Mouse (Mus musculus) kidney, embryonic 16.5 days (tissue): ENCODE results near the gene Mbd4. TPM values are rescaled to one million over a fixed set of nuclear protein-coding genes. Genes with fewer than 3 reads are reported as not detected.
A peak's percentile ranks its signal among the peaks of the same experiment; 100 is the strongest.
"Not testable (repeated sequence)": the region's sequence is repeated elsewhere in the genome, so short reads cannot be mapped to it uniquely, and the experiment has no call there.

Experiments
- ATAC-seq: fragments of 200-750 bp; cut with Nextera tagmentation; 2 replicates; pipeline ENCODE4 v1.8.0; 2017; ENCODE audit warnings: moderate TSS enrichment; ENCODE audit not compliant: low FRiP score, low TSS enrichment
- H3K27ac ChIP-seq: fragments of 300-500 bp; sonication (generic); 2 replicates; pipeline ENCODE4 v1.5.1; 2014; ENCODE audit warnings: low read length
- H3K27me3 ChIP-seq: fragments of 300-500 bp; sonication (generic); 2 replicates; pipeline ENCODE4 v1.6.1; 2014; ENCODE audit warnings: low read length, control low read depth, mixed read lengths; ENCODE audit not compliant: insufficient read depth
- H3K36me3 ChIP-seq: fragments of 300-500 bp; sonication (generic); 2 replicates; pipeline ENCODE4 v1.6.1; 2014; ENCODE audit warnings: low read length, control low read depth, mixed read lengths; ENCODE audit not compliant: insufficient read depth
- H3K4me1 ChIP-seq: fragments of 300-500 bp; sonication (generic); 2 replicates; pipeline ENCODE4 v1.6.1; 2014; ENCODE audit warnings: low read length, control low read depth, mixed read lengths; ENCODE audit not compliant: insufficient read depth
- H3K4me2 ChIP-seq: fragments of 300-500 bp; sonication (generic); replicated peaks from 2 replicates; pipeline ENCODE4 v1.6.1; 2014; ENCODE audit warnings: low read depth, low read length
- H3K4me3 ChIP-seq: fragments of 300-500 bp; sonication (generic); 2 replicates; pipeline ENCODE4 v1.5.1; 2014; ENCODE audit warnings: mild to moderate bottlenecking, low read length
- H3K9ac ChIP-seq: fragments of 300-500 bp; sonication (generic); replicated peaks from 2 replicates; pipeline ENCODE4 v1.6.1; 2014; ENCODE audit warnings: low read length
- H3K9me3 ChIP-seq: fragments of 300-500 bp; sonication (generic); 2 replicates; pipeline ENCODE4 v1.6.1; 2016; ENCODE audit warnings: low read length, control low read depth
- WGBS: fragments of 180-500 bp; shearing (Covaris S2); extraction: QIAGEN DNeasy Blood & Tissue Kit; methylation state at CpG from one replicate; pipeline ENCODE4 v1.1.7; 2014; 5-methylcytosine and 5-hydroxymethylcytosine counted together
- polyA plus RNA-seq: library from polyadenylated mRNA; unstranded; fragments of >200 nt; fragmentation: Nextera tagmentation; extraction: Ambion mirVana; gene quantifications from 2 replicates; pipeline ENCODE4 v1.2.1, GENCODE M21; 2015

Gene Mbd4
- polyA plus RNA-seq, 1 experiment from 2014 or later = 18.6 TPM

DNA sequence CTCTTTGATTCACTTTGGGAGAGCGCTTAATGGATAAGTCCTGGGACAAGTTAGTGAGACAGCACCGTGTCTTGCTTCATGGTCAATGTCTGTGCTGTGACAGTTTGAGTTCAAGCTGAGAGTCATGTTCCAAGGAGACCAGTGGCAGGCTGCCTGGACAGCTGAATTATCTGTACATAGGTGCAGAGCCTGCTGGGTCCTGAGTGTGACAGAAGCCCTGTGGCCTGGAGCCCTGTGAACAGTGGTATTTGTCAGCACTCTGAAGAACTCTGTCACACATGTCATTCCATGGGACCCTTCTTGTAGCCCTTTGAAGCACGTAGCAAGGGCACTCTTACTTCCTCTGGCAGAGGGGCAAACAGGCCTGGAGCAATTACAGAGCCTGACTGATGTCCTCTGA, 14.0 kb upstream of the Mbd4 start:
- H3K9me3 ChIP-seq, H3K4me2 ChIP-seq, H3K27me3 ChIP-seq, H3K9ac ChIP-seq, H3K36me3 ChIP-seq, H3K4me1 ChIP-seq, H3K4me3 ChIP-seq, ATAC-seq, H3K27ac ChIP-seq: not testable (repeated sequence)
- no CpG with 5 or more reads among the region's 3 CpGs for WGBS

DNA sequence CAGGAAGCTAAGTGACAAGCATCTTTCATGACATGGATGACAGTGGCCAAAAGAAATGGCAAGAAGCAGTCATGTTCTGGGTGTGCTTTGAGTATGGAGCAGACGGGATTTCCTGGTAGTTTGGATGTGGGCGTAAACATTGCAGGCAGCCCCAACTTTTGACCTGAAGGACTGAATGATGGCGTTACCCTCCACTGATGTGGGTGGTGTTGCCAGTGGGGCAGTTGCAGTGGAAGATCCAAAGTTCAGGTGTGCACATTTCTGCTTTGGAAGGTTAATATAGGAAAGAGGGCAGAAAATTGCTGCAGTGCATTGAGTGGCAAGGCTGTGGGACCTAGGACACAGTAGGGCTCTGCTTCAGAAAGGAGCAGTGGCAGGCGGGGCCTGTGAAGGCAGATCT, 12.1 kb upstream of the Mbd4 start:
- H3K9ac ChIP-seq = no peak overlapping the region
- H3K4me2 ChIP-seq = no peak overlapping the region
- no peak overlapping the region for H3K4me3 ChIP-seq
- peaks cover 17% of the 10 kb centered on the region for H3K4me1 ChIP-seq
- no peaks in the 10 kb centered on the region for H3K9me3 ChIP-seq
- peaks cover 8% of the 10 kb centered on the region; the same call in 1 of the 2 replicates for H3K36me3 ChIP-seq
- no peaks in the 10 kb centered on the region for H3K27me3 ChIP-seq
- no peak overlapping the region for H3K27ac ChIP-seq
- no peak for ATAC-seq
- 88% methylated on average over 4 of the region's 4 CpGs for WGBS

GRCm38 (mm10) chr6:115863340-115863841, 10.2 kb upstream of the Mbd4 start:
- Histone ChIP-seq H3K27ac (peak overlapping the region; percentile 66), H3K27me3 (no peaks in the 10 kb centered on the region)
- ATAC-seq = no peak

GRCm38 (mm10) chr6:115860027-115860556, 6.9 kb upstream of the Mbd4 start:
- ATAC-seq = no peak
- 56% methylated on average over 7 of the region's 7 CpGs for WGBS
- Histone ChIP-seq H3K27me3 (no peaks in the 10 kb centered on the region), H3K4me1 (peaks cover 33% of the 10 kb centered on the region), H3K27ac (0 out of 2 replicates have a peak overlapping the region, but pooled peaks have one; percentile 35), H3K9me3 (no peaks in the 10 kb centered on the region), H3K36me3 (peaks cover 4% of the 10 kb centered on the region; the same call in 1 of the 2 replicates), H3K4me3 (no peak overlapping the region), H3K9ac (0 out of 2 replicates have a peak overlapping the region, but pooled peaks have one; percentile 22), H3K4me2 (no peak overlapping the region)

More at GRCm38 (mm10) chr6:115863340-115863841, 10.2 kb upstream of the Mbd4 start:
- Histone ChIP-seq H3K4me3 (no peak overlapping the region), H3K9ac (no peak overlapping the region), H3K4me2 (no peak overlapping the region), H3K36me3 (peaks cover 8% of the 10 kb centered on the region; the same call in 1 of the 2 replicates), H3K4me1 (peaks cover 29% of the 10 kb centered on the region), H3K9me3 (no peaks in the 10 kb centered on the region)
- 55% methylated on average over 7 of the region's 7 CpGs for WGBS

- no peak overlapping the region for H3K4me2 ChIP-seq
- no peak overlapping the region for H3K4me3 ChIP-seq
- 56% methylated on average over 4 of the region's 4 CpGs for WGBS
- no peaks in the 10 kb centered on the region for H3K9me3 ChIP-seq
- no peaks in the 10 kb centered on the region for H3K27me3 ChIP-seq
- 0 out of 2 replicates have a peak overlapping the region, but pooled peaks have one; percentile 21 for H3K27ac ChIP-seq
- no peaks in the 10 kb centered on the region; the same call in 1 of the 2 replicates for H3K36me3 ChIP-seq
- no peak for ATAC-seq
- H3K4me1 ChIP-seq = peaks cover 33% of the 10 kb centered on the region
- no peak overlapping the region for H3K9ac ChIP-seq
Measured at GRCm38 (mm10) chr6:115859258-115859657, 6.1 kb upstream of the Mbd4 start.

DNA sequence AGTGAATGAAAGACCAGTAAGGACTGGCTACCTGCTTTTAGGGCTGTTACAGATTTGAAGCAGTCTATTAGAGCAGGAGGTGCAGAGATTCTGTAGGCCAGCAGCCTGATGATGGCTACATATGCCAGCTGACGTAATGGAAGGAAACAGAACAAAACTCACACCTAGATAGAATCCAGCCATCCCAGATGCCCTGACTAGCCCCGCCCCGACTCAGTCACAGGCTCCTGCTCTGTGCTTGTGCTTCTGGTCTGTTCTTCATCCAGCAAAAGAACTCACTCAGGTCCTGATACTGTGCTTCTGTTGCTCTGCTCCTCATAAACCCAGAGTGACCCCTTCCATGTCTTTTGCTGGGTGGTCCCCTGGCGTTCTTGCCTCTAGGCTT, 3.2 kb upstream of the Mbd4 start:
- Histone ChIP-seq H3K27ac (no peak overlapping the region), H3K4me2 (no peak overlapping the region), H3K9ac (no peak overlapping the region), H3K4me1 (peaks cover 30% of the 10 kb centered on the region), H3K9me3 (no peaks in the 10 kb centered on the region), H3K36me3 (no peaks in the 10 kb centered on the region), H3K4me3 (no peak overlapping the region), H3K27me3 (no peaks in the 10 kb centered on the region)
- ATAC-seq = no peak
- 70% methylated on average over 4 of the region's 4 CpGs for WGBS

DNA sequence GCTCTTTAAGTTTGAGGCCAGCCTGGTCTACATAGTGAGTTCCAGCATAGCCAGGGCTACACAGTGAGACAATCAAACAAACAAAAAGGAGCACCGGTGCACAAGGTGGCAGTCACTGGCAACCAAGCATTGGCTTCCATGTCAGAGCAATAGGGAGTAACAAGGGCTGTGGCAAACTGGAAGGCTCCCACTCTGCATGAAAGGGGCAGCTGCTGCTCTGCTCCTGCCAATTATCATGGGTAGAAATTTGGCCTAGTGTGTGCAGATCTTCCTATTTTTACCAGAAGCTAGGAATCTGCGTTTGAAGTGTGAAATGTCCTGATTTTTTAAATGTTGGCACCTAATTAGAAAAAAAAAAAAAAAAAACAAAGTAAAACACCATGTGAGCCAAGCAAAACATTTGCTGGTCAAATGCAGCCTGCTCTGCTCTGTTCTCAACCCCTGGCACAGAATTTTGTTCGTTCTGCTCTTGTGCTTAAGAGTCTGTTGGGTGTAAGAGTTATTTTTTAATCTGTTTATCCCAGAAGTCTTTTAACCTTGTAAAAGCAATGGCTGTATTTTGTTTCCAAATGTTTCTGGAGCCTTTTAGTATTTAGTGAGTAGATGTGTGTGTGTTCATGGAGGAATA, 2.7 kb upstream of the Mbd4 start:
- Histone ChIP-seq H3K4me1 (peaks cover 30% of the 10 kb centered on the region), H3K36me3 (no peaks in the 10 kb centered on the region), H3K9ac (no peak overlapping the region), H3K4me3 (no peak overlapping the region), H3K27me3 (no peaks in the 10 kb centered on the region), H3K9me3 (no peaks in the 10 kb centered on the region), H3K27ac (no peak overlapping the region), H3K4me2 (no peak overlapping the region)
- WGBS = 74% methylated on average over 3 of the region's 3 CpGs
- ATAC-seq = no peak

DNA sequence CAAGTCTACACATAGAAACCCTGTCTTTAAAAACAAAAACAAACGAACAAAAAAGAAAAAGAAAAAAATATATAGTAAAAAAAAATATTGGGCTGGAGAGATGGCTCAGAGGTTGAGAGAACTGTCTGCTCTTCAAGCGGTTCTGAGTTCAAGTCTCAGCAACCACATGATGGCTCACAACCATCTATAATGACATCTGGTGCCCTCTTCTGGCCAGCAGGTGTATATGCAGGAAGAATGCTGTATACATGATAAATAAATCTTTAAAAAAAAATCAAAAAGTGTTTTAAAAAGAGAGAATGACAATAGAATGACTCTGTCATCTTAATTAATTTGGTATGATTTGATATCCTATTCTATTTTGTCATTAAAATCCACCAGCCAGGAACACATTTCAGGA, 1.3 kb upstream of the Mbd4 start:
- H3K4me3 ChIP-seq = no peak overlapping the region
- 72% methylated on average over 2 of the region's 2 CpGs for WGBS
- ATAC-seq = no peak
- peaks cover 5% of the 10 kb centered on the region; the same call in 1 of the 2 replicates for H3K36me3 ChIP-seq
- no peak overlapping the region for H3K27ac ChIP-seq
- H3K4me2 ChIP-seq = no peak overlapping the region
- H3K9me3 ChIP-seq = no peaks in the 10 kb centered on the region
- no peaks in the 10 kb centered on the region for H3K27me3 ChIP-seq
- no peak overlapping the region for H3K9ac ChIP-seq
- H3K4me1 ChIP-seq = peaks cover 21% of the 10 kb centered on the region

DNA sequence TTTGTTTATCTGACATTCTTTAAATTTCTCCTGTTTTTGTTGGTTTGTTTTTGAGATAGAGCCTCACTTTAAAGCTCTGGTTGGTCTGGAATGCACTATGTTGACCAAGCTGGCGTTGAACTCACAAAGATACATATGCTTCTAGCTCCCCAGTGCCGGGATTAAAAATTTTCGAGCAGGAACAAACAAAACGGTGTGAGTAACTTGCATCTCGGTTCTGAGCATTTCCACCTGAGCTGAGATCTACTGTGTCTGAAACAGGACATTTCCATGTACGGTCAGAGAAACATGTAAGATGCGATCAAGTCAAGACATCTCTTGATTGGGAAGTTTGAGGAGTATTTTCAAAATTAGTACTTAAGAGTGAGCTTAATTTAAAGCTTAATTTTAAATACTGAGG, 814 bp upstream of the Mbd4 start:
- Histone ChIP-seq H3K36me3 (peaks cover 9% of the 10 kb centered on the region; the same call in 1 of the 2 replicates), H3K4me1 (peaks cover 17% of the 10 kb centered on the region), H3K4me2 (peak overlapping the region; percentile 55), H3K9me3 (no peaks in the 10 kb centered on the region), H3K27ac (peak overlapping the region; percentile 61), H3K9ac (peak overlapping the region; percentile 58), H3K27me3 (no peaks in the 10 kb centered on the region), H3K4me3 (peak overlapping the region; percentile 62)
- no peak for ATAC-seq
- WGBS = 44% methylated on average over 7 of the region's 7 CpGs
